Mouse (Mus musculus): Measurements from ENCODE around the gene Cdh13. TPM values are rescaled to one million over a fixed set of nuclear protein-coding genes. Genes with fewer than 3 reads are reported as not detected.
A peak's percentile ranks its signal among the peaks of the same experiment; 100 is the strongest.

The Cdh13 gene
- total RNA-seq, 2 experiments from 2014 or later = 40.7 to 43.8 TPM

- peak; percentile 66 to 79 for DNase-seq (ENCODE audit: low spot score in 2 of 2)
Observed at GRCm38 (mm10) chr8:119196486-119197150, 913.1 kb downstream of the Cdh13 start.

GRCm38 (mm10) chr8:119208567-119208966 lies 925.0 kb downstream of the Cdh13 start:
- peak in 1 of 2 experiments; percentile 47 for DNase-seq (ENCODE audit: low spot score in 2 of 2)

GRCm38 (mm10) chr8:119224547-119224946 lies 941.0 kb downstream of the Cdh13 start:
- peak in 1 of 2 experiments; percentile 61 for DNase-seq (ENCODE audit: low spot score in 2 of 2)

GRCm38 (mm10) chr8:119245181-119245580 lies 961.6 kb downstream of the Cdh13 start:
- DNase-seq (ENCODE audit: low spot score in 2 of 2) = no peak

GRCm38 (mm10) chr8:119245641-119246040 lies 962.1 kb downstream of the Cdh13 start:
- DNase-seq (ENCODE audit: low spot score in 2 of 2) = no peak

- no peak for DNase-seq (ENCODE audit: low spot score in 2 of 2)
Observed at GRCm38 (mm10) chr8:119254358-119254757, 970.8 kb downstream of the Cdh13 start.

- no peak for DNase-seq (ENCODE audit: low spot score in 2 of 2)
Observed at GRCm38 (mm10) chr8:119258642-119259041, 975.1 kb downstream of the Cdh13 start.

GRCm38 (mm10) chr8:119263750-119264149 lies 980.2 kb downstream of the Cdh13 start:
- DNase-seq (ENCODE audit: low spot score in 2 of 2) = no peak

GRCm38 (mm10) chr8:119266304-119266703 lies 982.8 kb downstream of the Cdh13 start:
- no peak for DNase-seq (ENCODE audit: low spot score in 2 of 2)

- DNase-seq (ENCODE audit: low spot score in 2 of 2) = no peak
Observed at GRCm38 (mm10) chr8:119269576-119269975, 986.0 kb downstream of the Cdh13 start.

- DNase-seq (ENCODE audit: low spot score in 2 of 2) = no peak
Observed at GRCm38 (mm10) chr8:119270371-119270770, 986.8 kb downstream of the Cdh13 start.

GRCm38 (mm10) chr8:119272891-119273290 lies 989.4 kb downstream of the Cdh13 start:
- no peak for DNase-seq (ENCODE audit: low spot score in 2 of 2)

GRCm38 (mm10) chr8:119275442-119275841 lies 991.9 kb downstream of the Cdh13 start:
- no peak for DNase-seq (ENCODE audit: low spot score in 2 of 2)

GRCm38 (mm10) chr8:119277047-119277451 lies 993.5 kb downstream of the Cdh13 start:
- DNase-seq (ENCODE audit: low spot score in 2 of 2) = no peak

GRCm38 (mm10) chr8:119281761-119282160 lies 998.2 kb downstream of the Cdh13 start:
- DNase-seq (ENCODE audit: low spot score in 2 of 2) = no peak

- no peak for DNase-seq (ENCODE audit: low spot score in 2 of 2)
Observed at GRCm38 (mm10) chr8:119284516-119284915, 1001.0 kb downstream of the Cdh13 start.

- no peak for DNase-seq (ENCODE audit: low spot score in 2 of 2)
Observed at GRCm38 (mm10) chr8:119284920-119285319, 1001.4 kb downstream of the Cdh13 start.

- DNase-seq (ENCODE audit: low spot score in 2 of 2) = no peak
Observed at GRCm38 (mm10) chr8:119295477-119295876, 1011.9 kb downstream of the Cdh13 start.

GRCm38 (mm10) chr8:119297752-119298151 lies 1014.2 kb downstream of the Cdh13 start:
- DNase-seq (ENCODE audit: low spot score in 2 of 2) = peak in 1 of 2 experiments; percentile 56

- no peak for DNase-seq (ENCODE audit: low spot score in 2 of 2)
Observed at GRCm38 (mm10) chr8:119300335-119300734, 1016.8 kb downstream of the Cdh13 start.

GRCm38 (mm10) chr8:119304196-119304595 lies 1020.7 kb downstream of the Cdh13 start:
- peak; percentile 15 to 68 for DNase-seq (ENCODE audit: low spot score in 2 of 2)

GRCm38 (mm10) chr8:119311412-119311811 lies 1027.9 kb downstream of the Cdh13 start:
- DNase-seq (ENCODE audit: low spot score in 2 of 2) = no peak

GRCm38 (mm10) chr8:119323215-119323614 lies 1039.7 kb downstream of the Cdh13 start:
- no peak for DNase-seq (ENCODE audit: low spot score in 2 of 2)

Measured in layer of hippocampus, adult 18-20 months (tissue).